Mouse (Mus musculus) kidney, embryonic 15.5 days (tissue): ENCODE measurements at regions not wholly inside any gene's neighbourhood (a gene's known extent, or its start where the extent isn't known, plus 50 kb on each side); places are given as distances from the start of the nearest gene placed in this dataset.

ENCODE experiments used
- ATAC-seq: fragments of 200-750 bp; cut with Nextera tagmentation; replicated peaks from 2 replicates; pipeline ENCODE4 v1.8.0; 2017; ENCODE audit warnings: moderate TSS enrichment; ENCODE audit not compliant: low FRiP score
- H3K27ac ChIP-seq: fragments of 300-500 bp; sonication (generic); 2 replicates; pipeline ENCODE4 v1.5.1; 2015; ENCODE audit warnings: mild to moderate bottlenecking, inconsistent platforms
- H3K27me3 ChIP-seq: fragments of 300-500 bp; sonication (generic); 2 replicates; pipeline ENCODE4 v1.6.1; 2015; ENCODE audit warnings: inconsistent platforms
- H3K36me3 ChIP-seq: fragments of 300-500 bp; sonication (generic); 2 replicates; pipeline ENCODE4 v1.6.1; 2015; ENCODE audit warnings: inconsistent platforms
- H3K4me1 ChIP-seq: fragments of 300-500 bp; sonication (generic); 2 replicates; pipeline ENCODE4 v1.6.1; 2015; ENCODE audit warnings: inconsistent platforms
- H3K4me2 ChIP-seq: fragments of 300-500 bp; sonication (generic); 2 replicates; pipeline ENCODE4 v1.6.1; 2015; ENCODE audit warnings: moderate library complexity, mild to moderate bottlenecking, inconsistent platforms
- H3K4me3 ChIP-seq: fragments of 300-500 bp; sonication (generic); replicated peaks from 2 replicates; pipeline ENCODE4 v1.5.1; 2015; ENCODE audit warnings: mild to moderate bottlenecking, inconsistent platforms
- H3K9ac ChIP-seq: fragments of 300-500 bp; sonication (generic); 2 replicates; pipeline ENCODE4 v1.6.1; 2015; ENCODE audit warnings: mild to moderate bottlenecking, inconsistent platforms
- H3K9me3 ChIP-seq: fragments of 300-500 bp; sonication (generic); replicated peaks from 2 replicates; pipeline ENCODE4 v1.6.1; 2016; ENCODE audit warnings: inconsistent platforms
- WGBS: fragments of 180-500 bp; shearing (Covaris S2); methylation state at CpG from one replicate; pipeline ENCODE4 v1.1.7; 2015; ENCODE audit warnings: mixed read lengths; 5-methylcytosine and 5-hydroxymethylcytosine counted together

GRCm38 (mm10) chr19:14802909-14803650 lies 205.2 kb upstream of the Tle4 start:
- peaks cover 28% of the 10 kb centered on the region for H3K27me3 ChIP-seq
- H3K4me3 ChIP-seq: no peak overlapping the region
- H3K36me3 ChIP-seq: no peaks in the 10 kb centered on the region
- ATAC-seq: no peak
- no peak overlapping the region for H3K4me2 ChIP-seq
- 0 out of 2 replicates have a peak, but pooled peaks cover 3% of the 10 kb centered on the region for H3K4me1 ChIP-seq
- H3K9me3 ChIP-seq: no peaks in the 10 kb centered on the region
- no peak overlapping the region for H3K9ac ChIP-seq
- H3K27ac ChIP-seq: no peak overlapping the region
- 12% methylated on average over 5 of the region's 5 CpGs for whole genome bisulfite sequencing

GRCm38 (mm10) chr19:14801669-14802068 lies 203.8 kb upstream of the Tle4 start:
- Histone ChIP-seq H3K9ac (no peak overlapping the region), H3K4me3 (no peak overlapping the region), H3K9me3 (no peaks in the 10 kb centered on the region), H3K4me2 (no peak overlapping the region), H3K27me3 (peaks cover 26% of the 10 kb centered on the region), H3K4me1 (0 out of 2 replicates have a peak, but pooled peaks cover 3% of the 10 kb centered on the region), H3K36me3 (no peaks in the 10 kb centered on the region), H3K27ac (no peak overlapping the region)
- ATAC-seq: no peak
- 89% methylated on average over 8 of the region's 8 CpGs for WGBS

- no peaks in the 10 kb centered on the region for H3K36me3 ChIP-seq
- no peak overlapping the region for H3K27ac ChIP-seq
- H3K9ac ChIP-seq: no peak overlapping the region
- no peaks in the 10 kb centered on the region for H3K9me3 ChIP-seq
- peaks cover 37% of the 10 kb centered on the region for H3K27me3 ChIP-seq
- H3K4me3 ChIP-seq: no peak overlapping the region
- 83% methylated on average over 6 of the region's 6 CpGs for WGBS
- H3K4me2 ChIP-seq: no peak overlapping the region
- no peak for ATAC-seq
- H3K4me1 ChIP-seq: 0 out of 2 replicates have a peak, but pooled peaks cover 3% of the 10 kb centered on the region
These were observed 201.2 kb upstream of the Tle4 start for GRCm38 (mm10) chr19:14799002-14799401.

GRCm38 (mm10) chr19:14798417-14798816 lies 200.6 kb upstream of the Tle4 start:
- 89% methylated on average over 7 of the region's 7 CpGs for WGBS
- H3K9me3 ChIP-seq: no peaks in the 10 kb centered on the region
- H3K36me3 ChIP-seq: no peaks in the 10 kb centered on the region
- no peak overlapping the region for H3K9ac ChIP-seq
- peaks cover 42% of the 10 kb centered on the region for H3K27me3 ChIP-seq
- H3K4me3 ChIP-seq: no peak overlapping the region
- no peak overlapping the region for H3K27ac ChIP-seq
- ATAC-seq: no peak
- H3K4me2 ChIP-seq: no peak overlapping the region
- H3K4me1 ChIP-seq: 0 out of 2 replicates have a peak, but pooled peaks cover 3% of the 10 kb centered on the region

GRCm38 (mm10) chr19:14795910-14796309 lies 198.1 kb upstream of the Tle4 start:
- H3K36me3 ChIP-seq: no peaks in the 10 kb centered on the region
- H3K4me1 ChIP-seq: no peaks in the 10 kb centered on the region
- WGBS: 85% methylated on average over 5 of the region's 5 CpGs
- no peak overlapping the region for H3K27ac ChIP-seq
- no peak for ATAC-seq
- peaks cover 43% of the 10 kb centered on the region for H3K27me3 ChIP-seq
- H3K4me2 ChIP-seq: no peak overlapping the region
- no peak overlapping the region for H3K9ac ChIP-seq
- no peak overlapping the region for H3K4me3 ChIP-seq
- no peaks in the 10 kb centered on the region for H3K9me3 ChIP-seq

GRCm38 (mm10) chr19:14789992-14790391 lies 192.1 kb upstream of the Tle4 start:
- 97% methylated on average over 1 of the region's 1 CpGs for WGBS
- peaks cover 9% of the 10 kb centered on the region; the same call in 1 of the 2 replicates for H3K4me1 ChIP-seq
- no peak overlapping the region for H3K4me3 ChIP-seq
- peaks cover 39% of the 10 kb centered on the region for H3K27me3 ChIP-seq
- H3K27ac ChIP-seq: no peak overlapping the region
- H3K36me3 ChIP-seq: no peaks in the 10 kb centered on the region
- no peaks in the 10 kb centered on the region for H3K9me3 ChIP-seq
- no peak overlapping the region for H3K4me2 ChIP-seq
- no peak overlapping the region for H3K9ac ChIP-seq
- no peak for ATAC-seq

GRCm38 (mm10) chr19:14788630-14789029 lies 190.8 kb upstream of the Tle4 start:
- H3K27ac ChIP-seq: no peak overlapping the region
- peaks cover 35% of the 10 kb centered on the region for H3K27me3 ChIP-seq
- no peak overlapping the region for H3K9ac ChIP-seq
- H3K36me3 ChIP-seq: no peaks in the 10 kb centered on the region
- peaks cover 9% of the 10 kb centered on the region; the same call in 1 of the 2 replicates for H3K4me1 ChIP-seq
- no peak overlapping the region for H3K4me2 ChIP-seq
- 87% methylated on average over 4 of the region's 4 CpGs for WGBS
- ATAC-seq: no peak
- H3K4me3 ChIP-seq: no peak overlapping the region
- no peaks in the 10 kb centered on the region for H3K9me3 ChIP-seq

GRCm38 (mm10) chr19:14786868-14787267 lies 189.0 kb upstream of the Tle4 start:
- Histone ChIP-seq H3K4me2 (no peak overlapping the region), H3K4me1 (peaks cover 9% of the 10 kb centered on the region; the same call in 1 of the 2 replicates), H3K27me3 (peaks cover 25% of the 10 kb centered on the region), H3K9ac (no peak overlapping the region), H3K27ac (no peak overlapping the region), H3K36me3 (no peaks in the 10 kb centered on the region), H3K9me3 (no peaks in the 10 kb centered on the region), H3K4me3 (no peak overlapping the region)
- 44% methylated on average over 8 of the region's 8 CpGs for WGBS
- no peak for ATAC-seq

- Histone ChIP-seq H3K36me3 (no peaks in the 10 kb centered on the region), H3K27me3 (peaks cover 29% of the 10 kb centered on the region), H3K9ac (no peak overlapping the region), H3K4me1 (peaks cover 9% of the 10 kb centered on the region; the same call in 1 of the 2 replicates), H3K27ac (no peak overlapping the region), H3K9me3 (no peaks in the 10 kb centered on the region), H3K4me2 (no peak overlapping the region), H3K4me3 (no peak overlapping the region)
- ATAC-seq: peak; percentile 94
- WGBS: 12% methylated on average over 3 of the region's 3 CpGs
These were observed 187.8 kb upstream of the Tle4 start for GRCm38 (mm10) chr19:14785661-14786060.

GRCm38 (mm10) chr19:14777709-14778108 lies 179.9 kb upstream of the Tle4 start:
- no peaks in the 10 kb centered on the region for H3K36me3 ChIP-seq
- H3K4me1 ChIP-seq: no peaks in the 10 kb centered on the region
- no peak overlapping the region for H3K4me3 ChIP-seq
- no peaks in the 10 kb centered on the region for H3K9me3 ChIP-seq
- H3K9ac ChIP-seq: no peak overlapping the region
- 0 out of 2 replicates have a peak overlapping the region, but pooled peaks have one; percentile 29 for H3K4me2 ChIP-seq
- no peak overlapping the region for H3K27ac ChIP-seq
- WGBS: 35% methylated on average over 7 of the region's 7 CpGs
- ATAC-seq: no peak
- H3K27me3 ChIP-seq: peaks cover 10% of the 10 kb centered on the region

GRCm38 (mm10) chr19:14777198-14777597 lies 179.3 kb upstream of the Tle4 start:
- no peak overlapping the region for H3K9ac ChIP-seq
- no peak overlapping the region for H3K27ac ChIP-seq
- H3K27me3 ChIP-seq: peaks cover 10% of the 10 kb centered on the region
- 6% methylated on average over 10 of the region's 10 CpGs for WGBS
- ATAC-seq: no peak
- H3K4me2 ChIP-seq: peak overlapping the region; percentile 29
- no peaks in the 10 kb centered on the region for H3K9me3 ChIP-seq
- no peaks in the 10 kb centered on the region for H3K36me3 ChIP-seq
- no peaks in the 10 kb centered on the region for H3K4me1 ChIP-seq
- H3K4me3 ChIP-seq: no peak overlapping the region

GRCm38 (mm10) chr19:14776791-14777190 lies 178.9 kb upstream of the Tle4 start:
- 70% methylated on average over 5 of the region's 5 CpGs for WGBS
- H3K4me1 ChIP-seq: no peaks in the 10 kb centered on the region
- no peaks in the 10 kb centered on the region for H3K9me3 ChIP-seq
- H3K9ac ChIP-seq: no peak overlapping the region
- ATAC-seq: no peak
- H3K4me3 ChIP-seq: no peak overlapping the region
- no peak overlapping the region for H3K27ac ChIP-seq
- H3K36me3 ChIP-seq: no peaks in the 10 kb centered on the region
- H3K27me3 ChIP-seq: peaks cover 9% of the 10 kb centered on the region
- H3K4me2 ChIP-seq: no peak overlapping the region
